Mouse (Mus musculus) midbrain, embryonic 10.5 days (tissue): ENCODE measurements around the gene Tjp1. TPM values are rescaled to one million over a fixed set of nuclear protein-coding genes. Genes with fewer than 3 reads are reported as not detected.

Experiments
- DNase-seq: peaks from one replicate; pipeline ENCODE4 v3.0.0-alpha.2; 2017; ENCODE audit warnings: low spot score
- H3K27ac ChIP-seq: fragments of 300-500 bp; sonication (generic); replicated peaks from 2 replicates; pipeline ENCODE4 v1.5.1; 2016; ENCODE audit warnings: mild to moderate bottlenecking
- H3K27me3 ChIP-seq: fragments of 300-500 bp; sonication (generic); 2 replicates; pipeline ENCODE4 v1.6.1; 2016; ENCODE audit warnings: low read depth, mild to moderate bottlenecking; ENCODE audit not compliant: poor library complexity, severe bottlenecking
- H3K36me3 ChIP-seq: fragments of 300-500 bp; sonication (generic); 2 replicates; pipeline ENCODE4 v1.6.1; 2016; ENCODE audit warnings: mild to moderate bottlenecking, moderate library complexity
- H3K4me1 ChIP-seq: fragments of 300-500 bp; sonication (generic); 2 replicates; pipeline ENCODE4 v1.6.1; 2016
- H3K4me3 ChIP-seq: fragments of 300-500 bp; sonication (generic); 2 replicates; pipeline ENCODE4 v1.5.1; 2016; ENCODE audit warnings: mild to moderate bottlenecking, moderate library complexity
- H3K9me3 ChIP-seq: fragments of 300-500 bp; sonication (generic); replicated peaks from 2 replicates; pipeline ENCODE4 v1.6.1; 2016; ENCODE audit warnings: mild to moderate bottlenecking
- WGBS: fragments of 180-500 bp; shearing (Covaris S2); methylation state at CpG from one replicate; pipeline ENCODE4 v1.1.7; 2016; 5-methylcytosine and 5-hydroxymethylcytosine counted together
- polyA plus RNA-seq: library from polyadenylated mRNA; unstranded; fragments of >200 nt; fragmentation: Nextera tagmentation; extraction: Ambion mirVana; gene quantifications from 2 replicates; pipeline ENCODE4 v1.2.1, GENCODE M21; 2016

Tjp1 gene
- polyA plus RNA-seq, 1 experiment from 2014 or later = 25.0 TPM

DNA sequence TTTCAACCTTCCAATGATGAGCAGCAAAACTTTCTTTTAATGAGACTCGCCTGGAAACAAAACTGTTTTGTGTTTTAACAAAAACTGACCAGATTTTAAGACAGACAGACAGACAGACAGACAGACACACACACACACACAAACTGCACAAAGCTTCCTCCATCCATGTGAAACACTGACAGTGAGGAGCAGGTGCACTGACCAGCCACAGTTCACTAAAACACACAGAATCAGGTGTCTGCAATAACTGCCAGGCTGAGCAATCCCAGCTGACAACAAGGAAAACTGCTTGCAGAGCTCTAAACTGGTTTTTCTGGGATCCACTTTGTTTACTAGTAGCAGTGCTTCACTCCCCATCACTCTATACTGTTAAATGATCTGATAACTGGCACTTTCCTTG is 171.4 kb downstream of the Tjp1 start:
- Histone ChIP-seq H3K27me3 (no peaks in the 10 kb centered on the region), H3K4me1 (peaks cover 18% of the 10 kb centered on the region), H3K9me3 (no peaks in the 10 kb centered on the region), H3K4me3 (no peak overlapping the region), H3K36me3 (0 out of 2 replicates have a peak, but pooled peaks cover 3% of the 10 kb centered on the region), H3K27ac (no peak overlapping the region)
- DNase-seq = no peak
- WGBS = 91% methylated on average over 1 of the region's 1 CpGs

DNA sequence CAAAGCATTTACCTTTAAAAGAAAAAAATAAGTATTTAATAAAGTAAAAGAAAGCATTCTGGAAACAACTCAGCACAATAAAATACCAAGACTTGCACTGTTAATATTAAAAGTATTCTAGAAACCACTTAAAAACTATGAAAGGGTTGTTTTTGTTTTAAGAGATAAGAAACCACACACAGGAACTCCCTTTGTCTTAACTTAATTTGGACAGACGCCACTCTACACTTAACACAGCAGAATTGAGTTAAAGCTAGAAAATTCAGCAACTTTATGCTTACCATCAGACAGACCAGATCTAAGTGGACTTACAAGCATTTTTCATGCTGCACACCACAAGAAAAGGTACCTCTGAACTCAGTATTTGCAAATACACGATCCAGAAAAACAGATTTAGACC is 172.7 kb downstream of the Tjp1 start:
- H3K27ac ChIP-seq = no peak overlapping the region
- no peaks in the 10 kb centered on the region for H3K9me3 ChIP-seq
- no peaks in the 10 kb centered on the region for H3K27me3 ChIP-seq
- no peak for DNase-seq
- no peak overlapping the region for H3K4me3 ChIP-seq
- 0 out of 2 replicates have a peak, but pooled peaks cover 3% of the 10 kb centered on the region for H3K36me3 ChIP-seq
- 83% methylated on average over 2 of the region's 2 CpGs for WGBS
- H3K4me1 ChIP-seq = peaks cover 10% of the 10 kb centered on the region; the same call in 1 of the 2 replicates

DNA sequence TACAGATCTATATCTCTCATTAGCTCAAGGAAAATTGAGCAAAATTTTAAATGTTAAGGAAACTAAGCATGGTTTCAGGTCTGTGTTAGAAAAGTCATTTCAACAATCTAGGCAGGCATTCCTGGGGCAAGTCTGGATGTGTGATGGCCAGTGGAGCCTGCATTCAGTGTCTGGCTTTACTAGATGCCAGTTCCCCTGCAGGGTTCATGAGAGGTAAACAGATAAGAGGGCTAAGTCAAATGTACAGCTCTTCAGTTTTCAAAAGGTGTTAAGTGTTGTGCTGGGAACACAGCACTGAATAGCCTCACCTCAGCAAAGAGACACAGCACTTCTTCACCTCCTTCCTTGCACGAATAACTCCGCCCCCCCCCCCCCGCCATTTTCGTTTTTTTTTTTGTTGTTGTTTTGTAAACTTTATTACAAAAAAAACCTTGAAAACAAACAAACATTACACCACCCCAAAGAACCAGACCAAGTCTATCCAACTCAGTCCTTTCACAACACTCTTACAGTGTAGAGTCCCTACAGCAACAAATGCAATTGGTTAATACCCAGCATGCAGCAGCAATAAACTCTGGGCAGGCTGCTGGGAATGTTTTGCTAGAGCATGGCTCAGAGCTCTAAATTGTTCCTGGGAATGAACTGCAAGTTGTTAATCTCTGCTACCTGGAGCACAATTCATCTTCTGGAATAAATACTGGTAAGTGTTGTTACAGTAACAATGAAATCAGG is 177.1 kb downstream of the Tjp1 start:
- DNase-seq = no peak
- WGBS = 87% methylated on average over 4 of the region's 4 CpGs
- no peaks in the 10 kb centered on the region for H3K27me3 ChIP-seq

DNA sequence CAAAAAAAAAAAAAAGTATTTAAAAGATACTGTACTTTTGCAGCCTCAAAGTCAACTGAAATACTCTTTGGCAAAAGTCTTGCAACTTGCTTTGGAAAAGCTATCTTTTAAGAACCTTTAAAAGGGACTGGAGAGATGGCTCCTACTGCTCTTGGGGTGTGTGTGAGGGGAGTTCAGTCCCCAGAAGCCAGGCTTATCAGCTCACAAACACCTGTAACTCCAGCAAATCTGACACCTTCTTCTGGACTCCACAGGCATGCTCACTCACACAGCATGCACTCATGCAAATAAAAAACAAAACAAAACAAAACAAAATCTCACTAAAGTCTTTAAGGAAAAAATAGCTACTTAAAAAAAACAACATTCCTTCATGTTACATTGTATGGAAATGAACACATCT is 179.0 kb downstream of the Tjp1 start:
- Histone ChIP-seq H3K4me3 (no peak overlapping the region), H3K27ac (no peak overlapping the region), H3K4me1 (no peaks in the 10 kb centered on the region), H3K27me3 (no peaks in the 10 kb centered on the region), H3K36me3 (no peaks in the 10 kb centered on the region), H3K9me3 (no peaks in the 10 kb centered on the region)
- DNase-seq = no peak

More for the DNA sequence above, 177.1 kb downstream of the Tjp1 start:
- no peak overlapping the region for H3K27ac ChIP-seq
- H3K4me3 ChIP-seq = no peak overlapping the region
- H3K36me3 ChIP-seq = 0 out of 2 replicates have a peak, but pooled peaks cover 3% of the 10 kb centered on the region
- H3K9me3 ChIP-seq = no peaks in the 10 kb centered on the region
- H3K4me1 ChIP-seq = no peaks in the 10 kb centered on the region

DNA sequence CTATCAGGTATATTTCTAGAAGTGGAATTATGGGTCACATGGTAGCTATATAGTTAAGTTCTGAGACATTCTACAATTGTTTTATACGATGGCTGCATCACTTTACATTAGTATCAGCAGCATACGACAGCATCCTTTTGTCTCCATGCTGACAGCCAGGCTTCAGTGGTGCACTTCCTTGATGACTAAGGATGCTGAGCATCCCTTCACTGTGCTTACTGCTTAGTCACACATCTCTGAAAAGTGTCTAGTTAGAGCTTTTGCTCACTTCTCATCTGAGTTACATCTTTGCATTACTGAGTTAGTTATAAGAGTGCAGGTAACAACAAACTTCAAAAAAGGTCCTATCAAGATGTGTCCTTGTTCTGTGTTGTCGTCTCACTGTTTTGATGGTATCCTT is 182.3 kb downstream of the Tjp1 start:
- no peak for DNase-seq
- H3K27me3 ChIP-seq = no peaks in the 10 kb centered on the region
- no peaks in the 10 kb centered on the region for H3K9me3 ChIP-seq
- H3K4me1 ChIP-seq = no peaks in the 10 kb centered on the region
- H3K27ac ChIP-seq = no peak overlapping the region
- H3K4me3 ChIP-seq = no peak overlapping the region
- 87% methylated on average over 3 of the region's 3 CpGs for WGBS
- peaks cover 25% of the 10 kb centered on the region for H3K36me3 ChIP-seq

DNA sequence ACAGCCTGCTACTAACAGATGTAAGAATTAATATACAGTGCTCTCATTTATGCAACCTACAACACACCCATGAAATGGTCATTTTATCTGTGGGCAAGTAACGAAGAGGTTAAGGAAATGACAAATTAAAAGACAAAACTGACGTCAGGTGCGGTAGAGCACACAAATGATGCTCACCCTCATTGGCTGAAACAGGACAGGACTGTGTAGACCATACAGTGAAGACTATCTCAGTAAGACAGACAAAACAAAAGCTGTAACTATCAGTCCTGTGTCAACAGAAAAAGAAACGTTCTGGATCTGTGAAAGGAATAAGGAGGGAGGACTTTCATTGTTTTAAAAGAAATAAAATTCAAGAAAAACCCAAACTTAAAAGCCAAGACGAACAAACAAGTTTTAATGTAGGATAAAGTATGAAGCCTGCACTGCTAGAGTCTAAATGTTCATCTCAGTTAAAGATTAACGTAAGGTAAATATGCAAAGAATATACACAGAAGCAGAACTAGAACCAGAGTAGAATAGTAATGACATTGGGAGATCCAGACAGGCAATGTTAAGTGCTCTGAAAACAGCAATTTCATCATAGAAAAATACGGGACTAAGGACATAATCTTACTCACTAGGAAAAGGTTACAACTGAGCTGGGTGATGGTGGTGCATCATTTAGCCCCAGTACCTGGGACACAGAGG is 189.9 kb downstream of the Tjp1 start:
- 89% methylated on average over 7 of the region's 7 CpGs for WGBS
- Histone ChIP-seq H3K4me3 (no peak overlapping the region), H3K27ac (no peak overlapping the region), H3K9me3 (no peaks in the 10 kb centered on the region), H3K36me3 (peaks cover 89% of the 10 kb centered on the region), H3K4me1 (no peaks in the 10 kb centered on the region), H3K27me3 (no peaks in the 10 kb centered on the region)
- DNase-seq = no peak

DNA sequence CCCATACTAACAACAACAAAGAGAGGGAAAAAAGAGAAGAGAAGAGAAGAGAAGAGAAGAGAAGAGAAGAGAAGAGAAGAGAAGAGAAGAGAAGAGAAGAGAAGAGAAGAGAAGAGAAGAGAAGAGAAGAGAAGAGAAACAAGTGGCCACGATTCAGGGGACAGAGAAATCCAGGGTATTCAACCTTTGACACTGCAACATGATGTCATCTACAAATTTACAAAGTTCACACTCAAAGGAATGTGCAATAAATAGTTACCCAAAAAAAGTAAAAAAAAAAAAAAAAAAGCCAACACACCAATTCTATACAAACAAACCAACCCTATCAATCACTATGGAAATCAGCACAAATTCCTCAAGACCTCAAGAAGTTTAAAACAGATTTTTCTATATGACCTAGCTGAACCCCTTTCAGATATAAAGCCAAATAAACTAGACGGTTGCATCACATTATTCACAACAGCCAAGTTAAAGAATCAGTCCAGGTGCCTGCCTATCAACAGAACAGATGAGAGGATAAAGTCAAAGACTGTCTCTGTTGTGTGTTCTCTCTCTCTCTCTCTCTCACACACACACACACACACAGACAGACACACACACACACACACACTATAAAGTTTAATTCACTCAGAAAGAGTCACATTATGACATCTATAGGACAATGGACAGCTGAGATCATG is 194.4 kb downstream of the Tjp1 start:
- Histone ChIP-seq H3K27me3 (no peaks in the 10 kb centered on the region), H3K27ac (no peak overlapping the region), H3K4me1 (no peaks in the 10 kb centered on the region), H3K36me3 (peaks cover 82% of the 10 kb centered on the region), H3K4me3 (no peak overlapping the region), H3K9me3 (no peaks in the 10 kb centered on the region)
- 88% methylated on average over 2 of the region's 2 CpGs for WGBS
- DNase-seq = no peak

DNA sequence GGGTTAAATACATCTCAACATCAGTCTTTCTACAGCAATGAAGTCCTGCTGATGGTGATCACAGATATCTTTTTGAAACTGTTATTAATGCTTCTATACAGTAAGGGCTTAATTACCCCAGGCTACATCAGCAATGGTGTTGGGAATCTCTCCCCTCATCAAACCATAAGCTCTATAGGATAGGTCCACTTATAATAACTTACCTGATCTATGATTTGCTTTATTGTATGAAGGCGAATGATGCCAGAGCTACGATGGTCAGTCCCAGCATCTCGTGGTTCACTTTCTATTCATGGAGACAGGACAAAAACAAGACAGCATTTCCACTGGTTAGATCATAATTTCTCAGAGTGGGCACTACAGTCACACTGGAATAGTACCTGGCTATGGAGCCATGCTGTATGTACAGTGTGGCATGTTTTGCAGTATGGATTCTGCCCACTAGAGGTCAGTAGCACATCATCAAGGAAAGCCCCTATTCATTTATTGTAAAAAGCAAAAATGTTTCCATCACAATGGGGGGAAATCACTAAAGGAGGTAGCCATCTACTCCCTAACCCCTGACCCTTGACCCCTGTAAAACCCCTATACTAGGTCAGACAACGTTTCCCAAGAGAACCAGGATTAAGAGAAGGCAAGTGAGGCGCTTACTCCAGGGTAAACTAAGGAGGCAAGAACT is 208.4 kb downstream of the Tjp1 start:
- no peak overlapping the region for H3K4me3 ChIP-seq
- H3K27ac ChIP-seq = no peak overlapping the region
- H3K9me3 ChIP-seq = no peaks in the 10 kb centered on the region
- 72% methylated on average over 5 of the region's 5 CpGs for WGBS
- no peaks in the 10 kb centered on the region for H3K4me1 ChIP-seq
- no peaks in the 10 kb centered on the region for H3K27me3 ChIP-seq
- H3K36me3 ChIP-seq = peaks cover 73% of the 10 kb centered on the region
- peak; percentile 46 for DNase-seq

DNA sequence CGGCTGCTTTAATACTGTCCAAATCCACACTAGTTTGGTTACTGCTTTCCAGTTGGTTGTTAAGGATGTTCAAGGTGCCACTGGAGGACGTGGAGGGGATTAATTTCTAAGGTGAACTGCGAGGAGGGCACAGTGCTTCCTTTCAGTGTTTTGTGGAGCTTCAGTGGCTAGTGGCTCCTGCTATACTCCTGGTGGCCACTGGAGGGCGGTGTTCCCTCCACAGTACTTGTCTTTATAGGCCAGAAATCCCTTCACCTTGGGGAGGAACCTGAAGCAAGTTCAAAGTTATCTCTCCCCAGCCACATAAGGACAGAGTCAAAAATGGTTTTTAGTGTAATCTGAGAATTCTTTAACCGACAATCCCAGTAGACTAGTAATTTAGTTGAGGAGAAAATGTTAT is 210.2 kb downstream of the Tjp1 start:
- Histone ChIP-seq H3K27ac (no peak overlapping the region), H3K4me3 (no peak overlapping the region), H3K36me3 (peaks cover 77% of the 10 kb centered on the region), H3K27me3 (no peaks in the 10 kb centered on the region), H3K9me3 (no peaks in the 10 kb centered on the region), H3K4me1 (no peaks in the 10 kb centered on the region)
- 38% methylated on average over 5 of the region's 5 CpGs for WGBS
- peak; percentile 64 for DNase-seq

DNA sequence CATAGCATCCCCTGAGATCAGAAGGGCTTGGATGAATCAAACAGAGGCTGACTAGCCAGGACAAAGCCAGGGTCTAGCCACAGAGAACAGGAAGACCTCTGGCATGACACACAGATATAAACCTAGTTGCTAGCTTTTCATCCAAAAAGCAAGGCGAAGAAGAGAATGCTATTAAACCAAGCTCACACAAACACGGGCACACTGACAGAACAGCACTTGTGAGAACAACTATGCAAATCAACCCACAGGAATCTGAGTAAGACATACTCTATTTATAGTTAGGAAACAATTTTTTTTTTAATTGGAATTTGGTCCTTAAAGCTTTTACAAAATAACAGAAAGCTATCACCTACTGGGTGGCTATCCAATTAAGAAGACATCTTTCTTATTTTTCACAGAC is 212.4 kb downstream of the Tjp1 start:
- H3K27ac ChIP-seq = no peak overlapping the region
- no peak for DNase-seq
- H3K9me3 ChIP-seq = no peaks in the 10 kb centered on the region
- no peaks in the 10 kb centered on the region for H3K4me1 ChIP-seq
- no peaks in the 10 kb centered on the region for H3K27me3 ChIP-seq
- 92% methylated on average over 2 of the region's 2 CpGs for WGBS
- H3K4me3 ChIP-seq = no peak overlapping the region
- peaks cover 84% of the 10 kb centered on the region for H3K36me3 ChIP-seq

DNA sequence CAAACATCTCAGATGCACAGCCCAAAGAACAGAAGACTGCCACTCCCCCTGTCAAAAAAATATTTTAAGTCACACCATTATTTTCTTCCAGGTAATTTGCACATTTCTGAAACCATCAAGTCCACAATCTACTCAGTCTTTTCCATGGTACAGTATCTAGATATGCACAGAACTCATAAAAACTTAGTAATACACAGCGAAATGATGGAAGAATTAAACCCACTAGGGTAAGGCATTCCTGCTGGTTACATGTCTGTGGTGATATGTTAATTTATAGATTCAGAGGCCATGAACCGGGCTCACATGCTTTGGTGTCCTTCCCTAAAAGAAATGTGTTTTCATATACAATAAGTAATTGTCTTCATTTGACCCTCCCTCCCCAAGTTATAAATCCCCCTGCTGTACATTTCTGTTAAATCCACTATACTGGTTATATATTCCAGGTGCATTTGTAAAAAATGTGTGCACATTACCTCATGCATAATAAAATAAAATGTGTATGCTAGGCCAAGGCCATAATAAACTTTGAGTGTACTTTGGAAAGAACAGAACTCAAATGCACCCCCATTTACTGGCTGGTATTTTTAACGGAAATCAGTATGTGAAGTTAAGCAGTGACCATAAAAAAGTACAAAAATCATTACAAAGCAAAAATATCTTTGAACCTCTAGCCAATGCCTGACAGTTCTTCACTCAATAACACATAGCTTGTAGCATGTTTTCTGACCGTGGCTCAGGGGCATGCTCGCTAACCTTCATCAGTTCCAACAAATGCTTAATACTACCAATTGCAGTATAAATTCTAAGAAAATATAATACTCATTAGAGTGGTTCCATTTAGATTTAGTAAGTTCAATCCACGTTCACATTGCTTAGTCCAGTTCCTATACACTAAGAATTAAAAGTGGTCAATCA is 230.6 kb downstream of the Tjp1 start:
- no peak for DNase-seq
- Histone ChIP-seq H3K27me3 (no peaks in the 10 kb centered on the region), H3K9me3 (no peaks in the 10 kb centered on the region), H3K27ac (no peak overlapping the region), H3K36me3 (peaks cover 76% of the 10 kb centered on the region), H3K4me1 (no peaks in the 10 kb centered on the region), H3K4me3 (no peak overlapping the region)
- WGBS = 91% methylated on average over 6 of the region's 6 CpGs

DNA sequence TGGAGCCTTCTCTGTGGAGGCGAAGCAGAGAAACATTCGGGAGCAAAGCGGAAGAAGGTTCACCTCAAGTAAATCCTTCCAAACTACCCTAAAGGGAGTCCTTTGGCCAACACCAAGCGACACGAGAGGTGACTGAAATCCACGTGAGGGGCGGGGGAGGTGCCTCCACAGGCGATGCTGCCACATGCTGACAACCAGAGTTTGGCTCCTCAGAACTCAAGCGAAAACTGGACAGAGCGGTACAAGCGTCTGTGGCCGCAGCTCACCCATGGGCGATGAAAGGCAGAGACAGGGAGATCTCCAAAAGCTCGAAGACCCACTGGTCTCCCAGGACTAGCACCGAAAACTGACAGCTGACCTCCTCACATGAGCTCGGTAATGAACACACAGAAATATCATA is 244.7 kb downstream of the Tjp1 start:
- no peak for DNase-seq
- Histone ChIP-seq H3K27ac (peak overlapping the region; percentile 82), H3K4me1 (peaks cover 37% of the 10 kb centered on the region), H3K27me3 (no peaks in the 10 kb centered on the region), H3K4me3 (no peak overlapping the region), H3K36me3 (no peaks in the 10 kb centered on the region), H3K9me3 (no peaks in the 10 kb centered on the region)
- 74% methylated on average over 16 of the region's 16 CpGs for WGBS
